ENCODE assay signal across 35 mouse cellular contexts in genomic region chr6:149139011-149139410, GRCm38 (mm10). TPM values are rescaled to one million over a fixed set of nuclear protein-coding genes. Genes with fewer than 3 reads are reported as not detected.
DNase-seq lines count a peak whose midpoint lies in the region; ATAC-seq lines count a peak whose summit lies in the region.
"Had no signal": no experiment of that assay in that cellular context is flagged by ENCODE, and none has a peak within 500 bp of the region (broad histone marks: within the 10 kb centered on the region; RNA-seq: fewer than 3 reads in every experiment).

No protein-coding gene starts in this region.

- no peaks in the 10 kb centered on the region for H3K36me3 ChIP-seq in kidney, embryonic 14.5 days (ENCODE audit: control insufficient read depth, insufficient read depth, low read length)

- H3K4me1 ChIP-seq in kidney, embryonic 14.5 days (ENCODE audit: control insufficient read depth, insufficient read depth, low read length) = peaks cover 8% of the 10 kb centered on the region; the same call in 1 of the 2 replicates

- H3K27me3 ChIP-seq in kidney, embryonic 14.5 days (ENCODE audit: control insufficient read depth, insufficient read depth, low read length) = no peaks in the 10 kb centered on the region
- H3K27me3 ChIP-seq: heart, embryonic 13.5 days; kidney, embryonic 15.5 days; lung, embryonic 15.5 days; Patski had no signal

- DNase-seq in spleen, postnatal 36 days (ENCODE audit: low spot score in 2 of 2) = peak; percentile 27 to 31
- no peak for DNase-seq in spleen, postnatal 14 days (ENCODE audit: low spot score in 2 of 2)
- peak; percentile 37 for DNase-seq in R1 (ENCODE audit: low read depth, low spot score)
- no peak for DNase-seq in kidney, adult 9 months
- no peak for DNase-seq in kidney, adult 18-20 months
- DNase-seq: adrenal gland, adult 2 months; cerebellum, adult 11-12 months; cerebellum, postnatal 10 days; forebrain, postnatal 0 days; gastrocnemius, postnatal 14 days; heart, adult 2 months; heart, postnatal 36 days; kidney, postnatal 36 days; lung, postnatal 4 days; retina, postnatal 1 day; right cerebral cortex, postnatal 25 days had no signal

- H3K9me3 ChIP-seq in kidney, embryonic 14.5 days (ENCODE audit: control insufficient read depth, low read length) = no peaks in the 10 kb centered on the region
- H3K9me3 ChIP-seq: embryonic facial prominence, embryonic 10.5 days; heart, embryonic 13.5 days; kidney, embryonic 15.5 days; lung, embryonic 15.5 days had no signal

- H3K4me3 ChIP-seq in kidney, embryonic 14.5 days (ENCODE audit: low read length) = no peak overlapping the region
- H3K4me3 ChIP-seq: embryonic facial prominence, embryonic 10.5 days; heart, adult 2 months; heart, embryonic 13.5 days; kidney, embryonic 15.5 days; lung, embryonic 15.5 days had no signal

- WGBS in kidney, embryonic 14.5 days = 87% methylated on average over 3 of the region's 3 CpGs

- H3K9ac ChIP-seq in kidney, embryonic 14.5 days (ENCODE audit: low read depth, low read length) = no peak overlapping the region
- H3K9ac ChIP-seq: forebrain, postnatal 0 days; heart, embryonic 13.5 days; hindbrain, embryonic 14.5 days; kidney, embryonic 15.5 days; liver, embryonic 14.5 days; lung, embryonic 15.5 days had no signal

- peak; percentile 48; the same call in 1 of the 2 replicates for ATAC-seq in monocyte, adult 5-6 weeks (replicated peaks; ENCODE audit: insufficient number of reproducible peaks, low FRiP score, low TSS enrichment, poor library complexity, severe bottlenecking)
- ATAC-seq in kidney, embryonic 14.5 days (ENCODE audit: low FRiP score, low TSS enrichment) = no peak
- ATAC-seq: forebrain, postnatal 0 days; Patski had no signal

- H3K4me2 ChIP-seq in kidney, embryonic 14.5 days (replicated peaks; ENCODE audit: low read depth, low read length) = no peak overlapping the region
- H3K4me2 ChIP-seq: heart, embryonic 13.5 days; hindbrain, embryonic 14.5 days; kidney, embryonic 15.5 days; lung, embryonic 15.5 days had no signal

- no peak overlapping the region for H3K27ac ChIP-seq in kidney, embryonic 14.5 days (ENCODE audit: low read depth, low read length)
- H3K27ac ChIP-seq: embryonic facial prominence, embryonic 10.5 days; heart, adult 2 months; heart, embryonic 13.5 days; hindbrain, embryonic 14.5 days; kidney, embryonic 15.5 days; liver, embryonic 14.5 days; lung, embryonic 15.5 days; stomach, postnatal 0 days had no signal

RNA-seq across cellular contexts. Expression of gene Etfbkmt, which starts 0.6 kb away (rescaled TPM):
- 10.0 to 19.5 TPM (median 13.3 TPM) in 3 replicates for total RNA-seq in monocyte, adult 5-6 weeks (2017)
- polyA plus RNA-seq in kidney, embryonic 14.5 days (2014; fragmentation: Nextera tagmentation; extraction: Ambion mirVana) = 20.5 and 23.0 TPM in 2 replicates

RNA-seq across cellular contexts. Expression of gene Gm10203, which starts 9.0 kb away (rescaled TPM):
- not detected in 3 replicates for total RNA-seq in monocyte, adult 5-6 weeks (2017)
- polyA plus RNA-seq in kidney, embryonic 14.5 days (2014; fragmentation: Nextera tagmentation; extraction: Ambion mirVana) = not detected in 2 replicates
- total RNA-seq: adrenal gland, adult 2 months; adrenal gland, postnatal 4 days; ES-E14; forebrain, postnatal 0 days; gastrocnemius, postnatal 14 days; heart, adult 2 months; heart, postnatal 36 days; left cerebral cortex, adult 18-20 months; left cerebral cortex, postnatal 36 days; midbrain, postnatal 0 days had no signal
- polyA plus RNA-seq: adrenal gland, adult 2 months; cortical plate, adult 2 months; embryonic facial prominence, embryonic 10.5 days; forebrain, postnatal 0 days; heart, adult 2 months; heart, embryonic 13.5 days; hindbrain, embryonic 14.5 days; intestine, embryonic 14.5 days; kidney, embryonic 15.5 days; limb, embryonic 14.5 days; liver, embryonic 14.5 days; lung, embryonic 15.5 days; midbrain, postnatal 0 days; neural tube, embryonic 11.5 days; Patski; stomach, postnatal 0 days had no signal

RNA-seq across cellular contexts. Expression of gene Dennd5b, which starts 37.5 kb away (rescaled TPM):
- 4.7 to 7.3 TPM (median 4.8 TPM) in 3 replicates for total RNA-seq in monocyte, adult 5-6 weeks (2017)
- 11.8 and 18.1 TPM in 2 replicates for polyA plus RNA-seq in kidney, embryonic 14.5 days (2014; fragmentation: Nextera tagmentation; extraction: Ambion mirVana)

RNA-seq across cellular contexts. Expression of gene Amn1, which starts 49.5 kb away (rescaled TPM):
- total RNA-seq in monocyte, adult 5-6 weeks (2017) = 21.7 to 34.0 TPM (median 25.1 TPM) in 3 replicates
- polyA plus RNA-seq in kidney, embryonic 14.5 days (2014; fragmentation: Nextera tagmentation; extraction: Ambion mirVana) = 32.5 and 35.7 TPM in 2 replicates

Comparison
In these comparisons a context has a peak if more than half of its experiments do, and no peak if none do; other contexts are left out.
1. DNase-seq: peak in spleen, postnatal 36 days (2 of 2) and R1 (single experiment); none in spleen, postnatal 14 days (0 of 2), kidney, adult 9 months (single experiment) and kidney, adult 18-20 months (single experiment).